Mouse (Mus musculus) activated CD4-positive, CD25-positive, alpha-beta regulatory T cell (primary cell): ENCODE data around the gene Tmem143. TPM values are rescaled to one million over a fixed set of nuclear protein-coding genes. Genes with fewer than 3 reads are reported as not detected.

ENCODE experiments used
- polyA plus RNA-seq, 2 experiments: library from polyadenylated mRNA; unstranded; fragments of 100-300 nt; shearing (Covaris generic); gene quantifications; one replicate each; pipeline ENCODE4 v1.2.1; 2017

Tmem143 gene
- 1 to 10 TPM; 7.2 to 9.5 TPM for polyA plus RNA-seq

GRCm38 (mm10) chr7:45896517-45897257 lies at the start of gene Tmem143, which contains the start of gene Syngr4:
Gene Tmem143, plus strand, starts transcription at chr7:45896941.
Gene Syngr4, minus strand, starts transcription at chr7:45896714.

GRCm38 (mm10) chr7:45872624-45873023 lies 24.1 kb upstream of the Tmem143 start, which contains the start of gene Kdelr1:
Gene Kdelr1, plus strand, starts transcription at chr7:45872772.

GRCm38 (mm10) chr7:45878278-45878677 lies 18.5 kb upstream of the Tmem143 start, which contains the start of gene Grin2d:
Gene Grin2d, minus strand, starts transcription at chr7:45878378.

DNA sequence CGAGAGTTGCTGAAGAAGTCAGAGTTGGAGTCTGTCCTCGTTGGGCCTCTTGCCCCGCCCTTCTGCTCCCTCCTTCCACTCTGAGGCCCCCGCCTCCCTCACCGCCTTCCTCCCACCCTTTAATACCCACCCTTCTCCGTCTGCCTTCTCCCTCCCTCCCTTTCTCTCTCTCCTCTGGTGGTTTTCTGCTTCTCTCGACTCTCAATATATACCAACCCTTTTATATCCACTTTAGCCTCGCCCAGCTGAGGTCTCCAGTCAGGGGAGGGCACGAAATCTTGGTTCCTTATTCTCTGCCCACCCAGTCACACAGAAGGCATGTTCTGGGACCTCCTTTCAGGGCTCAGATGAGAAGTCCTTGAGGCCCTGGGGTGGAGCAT lies 24.5 kb downstream of the Tmem143 start, which contains the start of gene Emp3:
TSS of gene Emp3 (minus strand) at position 163 of the 380 bp plus-strand sequence.

DNA sequence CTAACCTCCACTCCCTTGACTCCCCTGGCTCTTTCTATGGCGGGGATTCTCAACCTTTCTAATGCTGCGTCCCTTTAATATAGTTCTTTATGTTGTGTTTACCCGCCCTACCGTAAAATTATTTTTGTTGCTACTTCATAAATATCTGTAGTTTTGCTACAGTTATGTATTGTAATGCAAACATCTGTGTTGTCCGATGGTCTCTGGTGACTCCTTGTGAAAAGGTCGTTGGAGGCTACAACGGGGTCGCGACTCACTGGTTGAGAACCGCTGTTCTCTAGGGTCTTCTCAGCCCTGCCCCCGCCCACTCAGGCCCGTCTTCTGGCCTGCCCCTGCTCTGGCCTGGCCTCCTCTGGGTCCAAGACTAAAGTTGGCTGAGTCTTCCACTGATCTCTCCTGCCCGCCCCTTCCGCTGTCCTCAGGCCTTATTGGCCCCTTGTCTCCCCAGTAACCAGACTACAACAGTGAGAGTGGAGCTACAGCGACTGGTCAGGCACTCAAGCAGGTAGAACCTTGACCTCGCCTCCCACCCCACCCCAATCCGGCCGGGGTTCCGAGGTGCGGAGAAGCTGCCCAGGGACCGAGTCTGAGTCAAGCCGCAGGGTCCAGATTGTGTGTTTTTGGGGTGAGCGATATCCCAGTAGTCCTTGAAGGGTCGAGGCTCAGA lies 27.2 kb downstream of the Tmem143 start, which contains the start of gene Ccdc114:
TSS of gene Ccdc114 (plus strand) at position 311 of the 667 bp plus-strand sequence.

Other genes starting within 250 kb of the Tmem143 start
- gene Fut2, start 230.5 kb upstream of the Tmem143 start, polyA plus RNA-seq = under 1 TPM; 0.05 to 0.23 TPM
- gene Ntn5, start 212.9 kb upstream of the Tmem143 start, polyA plus RNA-seq = under 1 TPM in 1 of 2 experiments, not detected in 1; 0.30 TPM
- under 1 TPM; 0.11 to 0.87 TPM for gene Sec1, start 202.5 kb upstream of the Tmem143 start, polyA plus RNA-seq
- 1 to 10 TPM; 1.4 to 2.6 TPM for gene Car11, start 197.1 kb upstream of the Tmem143 start, polyA plus RNA-seq
- gene Dbp, start 191.9 kb upstream of the Tmem143 start, polyA plus RNA-seq = 10 to 100 TPM; 30.7 to 43.2 TPM
- gene Rpl18, start 181.5 kb upstream of the Tmem143 start, polyA plus RNA-seq = 1,000 to 10,000 TPM; 1,404 to 2,078 TPM
- gene Sphk2, start 178.9 kb upstream of the Tmem143 start, polyA plus RNA-seq = 10 to 100 TPM; 21.2 to 24.8 TPM
- under 1 TPM in 1 of 2 experiments, not detected in 1; 0.09 TPM for gene Fam83e, start 175.7 kb upstream of the Tmem143 start, polyA plus RNA-seq
- gene Spaca4, start 171.1 kb upstream of the Tmem143 start, polyA plus RNA-seq = not detected
- under 1 TPM; 0.05 to 0.18 TPM for gene Lmtk3, start 113.2 kb upstream of the Tmem143 start, polyA plus RNA-seq
- gene Sult2b1, start 112.3 kb upstream of the Tmem143 start, polyA plus RNA-seq = 1 to 10 TPM; 1.7 to 4.0 TPM
- gene Cyth2, start 82.4 kb upstream of the Tmem143 start, polyA plus RNA-seq = 10 to 100 TPM; 71.9 to 73.3 TPM
- under 1 TPM; 0.06 to 0.12 TPM for gene Kcnj14, start 72.2 kb upstream of the Tmem143 start, polyA plus RNA-seq
- 10 to 100 TPM; 21.4 to 26.5 TPM for gene Grwd1, start 66.0 kb upstream of the Tmem143 start, polyA plus RNA-seq
- 100 to 1,000 TPM in 1 of 2 experiments, 10 to 100 TPM in 1; 84.9 to 108 TPM for gene Kdelr1, start 24.2 kb upstream of the Tmem143 start, polyA plus RNA-seq
- gene Grin2d, start 18.6 kb upstream of the Tmem143 start, polyA plus RNA-seq = 1 to 10 TPM in 1 of 2 experiments, under 1 TPM in 1; 0.94 to 1.1 TPM
- gene Syngr4, start 227 bp upstream of the Tmem143 start, polyA plus RNA-seq = 1 to 10 TPM in 1 of 2 experiments, not detected in 1; 2.1 TPM
- gene Emp3, start 24.5 kb downstream of the Tmem143 start, polyA plus RNA-seq = 100 to 1,000 TPM; 711 to 728 TPM
- 1 to 10 TPM; 1.4 to 2.1 TPM for gene Ccdc114, start 27.1 kb downstream of the Tmem143 start, polyA plus RNA-seq
- gene Abcc6, start 133.4 kb downstream of the Tmem143 start, polyA plus RNA-seq = under 1 TPM in 1 of 2 experiments, not detected in 1; 0.93 TPM
- 10 to 100 TPM; 28.0 to 30.7 TPM for gene Nomo1, start 136.8 kb downstream of the Tmem143 start, polyA plus RNA-seq
- not detected for gene Kcnj11, start 203.8 kb downstream of the Tmem143 start, polyA plus RNA-seq